Mouse (Mus musculus): Measurements from ENCODE around the gene Ranbp17.
A peak's percentile ranks its signal among the peaks of the same experiment; 100 is the strongest.
"Not testable (repeated sequence)": the region's sequence is repeated elsewhere in the genome, so short reads cannot be mapped to it uniquely, and the experiment has no call there.

Ranbp17 gene

GRCm38 (mm10) chr11:33513376-33513991, at the start of gene Ranbp17:
Gene Ranbp17 (minus strand): TSS chr11:33513746.
- DNase-seq = peak; percentile 7

DNA sequence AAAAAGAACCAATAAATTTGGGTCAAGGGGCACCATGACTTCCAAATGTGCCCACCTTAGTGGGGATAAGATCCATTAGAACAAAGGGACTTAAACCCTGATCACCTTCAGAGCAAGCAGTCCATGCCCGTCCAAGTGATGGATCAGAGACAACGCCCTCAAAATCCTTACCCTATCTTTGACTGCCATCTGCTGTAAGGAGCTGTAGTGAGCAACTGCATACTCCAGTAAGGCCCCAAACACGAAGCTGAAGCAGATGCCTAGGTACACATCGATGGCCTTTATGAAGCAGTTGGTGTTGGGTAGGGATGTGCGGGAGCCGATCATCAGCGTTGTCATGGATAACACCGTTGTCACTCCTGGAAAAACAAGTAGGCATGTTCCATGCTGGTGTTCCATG, 40.6 kb upstream of the Ranbp17 start:
- DNase-seq = peak; percentile 18

DNA sequence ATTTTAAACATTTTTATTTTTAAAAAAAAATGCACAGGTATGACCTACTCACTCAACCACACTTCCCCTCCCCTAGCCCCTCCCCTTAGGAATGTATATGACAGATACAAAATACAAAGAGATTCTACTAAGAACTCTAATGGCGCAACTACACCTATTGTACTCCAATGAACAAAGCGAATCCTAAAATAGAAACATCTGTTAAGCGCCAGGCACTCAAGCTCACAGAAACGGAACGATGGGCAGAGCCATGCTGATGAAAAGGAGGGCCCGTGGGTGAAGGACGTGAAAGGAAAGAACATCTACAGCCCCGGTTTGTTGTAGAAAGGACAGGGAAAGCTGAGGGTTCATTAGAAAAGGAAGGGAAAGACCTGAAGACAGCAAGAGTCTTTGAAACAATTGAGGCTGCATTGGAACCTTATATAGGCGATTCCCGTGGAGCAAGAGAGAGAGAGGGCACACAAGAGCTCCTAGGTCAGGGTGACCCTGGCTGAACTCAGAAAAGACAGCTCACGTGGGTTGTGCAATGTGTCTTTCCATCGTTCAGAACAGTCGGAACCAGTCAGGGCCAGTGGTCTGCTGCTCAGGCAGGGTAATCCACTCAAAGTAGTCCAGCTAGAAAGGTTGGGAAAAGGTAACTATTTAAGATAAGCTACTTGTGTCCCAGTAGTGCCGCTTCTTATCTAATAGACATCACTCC, 37.5 kb upstream of the Ranbp17 start:
- DNase-seq = no peak

- no peak for DNase-seq
These were observed 33.8 kb upstream of the Ranbp17 start for GRCm38 (mm10) chr11:33547386-33547785.

GRCm38 (mm10) chr11:33544945-33545344, 31.4 kb upstream of the Ranbp17 start:
- no peak for DNase-seq

- DNase-seq = no peak
These were observed 30.6 kb upstream of the Ranbp17 start for GRCm38 (mm10) chr11:33544121-33544520.

DNA sequence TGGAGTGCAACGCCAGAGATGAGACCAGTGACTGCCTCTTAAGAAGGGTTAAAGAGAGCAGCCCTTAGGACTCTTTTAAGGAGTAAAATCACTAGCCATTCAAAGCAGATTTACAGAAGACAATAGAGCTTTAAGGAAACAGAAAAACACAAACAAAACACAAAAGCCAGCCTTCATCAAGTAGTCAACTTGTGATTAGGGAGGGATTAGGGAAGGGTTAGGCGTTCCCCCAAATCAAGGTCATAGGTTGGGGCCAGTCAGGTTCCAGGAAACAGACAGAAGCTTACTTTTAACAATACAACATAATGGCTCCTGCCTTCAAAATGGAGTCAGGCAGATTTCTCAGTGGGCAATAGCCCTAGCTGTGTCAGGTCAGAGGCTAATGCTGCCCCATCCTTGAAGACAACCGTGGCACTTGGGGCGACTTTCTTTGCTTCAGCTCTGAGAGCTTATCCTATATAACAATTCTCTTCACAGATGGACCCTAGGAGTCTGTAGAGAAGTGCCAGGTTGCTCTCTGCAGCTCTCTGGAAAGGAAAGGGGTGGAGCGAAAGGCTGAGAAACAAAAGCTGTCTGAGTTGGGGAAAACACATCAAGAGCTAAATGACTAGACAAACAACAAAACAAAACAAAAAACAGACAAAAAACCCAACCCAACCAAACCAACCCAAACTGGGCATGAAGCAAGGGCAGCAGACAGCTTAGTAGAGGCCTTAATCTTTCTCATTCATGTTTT, 24.0 kb upstream of the Ranbp17 start:
- DNase-seq = no peak

- DNase-seq = no peak
These were observed 23.1 kb upstream of the Ranbp17 start for GRCm38 (mm10) chr11:33536636-33537035.

DNA sequence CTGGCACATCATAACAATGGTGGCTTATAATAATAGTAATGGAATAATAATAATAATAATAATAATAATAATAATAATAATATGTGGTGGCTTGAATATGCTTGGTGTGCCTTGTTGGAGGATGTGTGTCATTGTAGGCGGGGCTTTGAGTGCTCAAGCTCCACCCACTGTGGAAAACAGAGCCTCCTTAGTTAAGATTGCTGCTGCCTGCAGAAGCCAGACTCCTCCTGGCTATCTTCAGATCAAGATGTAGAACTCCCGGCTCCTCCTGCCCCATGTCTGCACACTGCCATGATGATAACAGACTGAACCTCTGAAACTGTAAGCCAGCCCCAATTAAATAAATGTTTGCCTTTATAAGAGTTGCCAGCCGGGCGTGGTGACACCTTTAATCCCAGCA, 21.0 kb upstream of the Ranbp17 start:
- no peak for DNase-seq

GRCm38 (mm10) chr11:33533577-33533976, 20.0 kb upstream of the Ranbp17 start:
- DNase-seq = no peak

DNA sequence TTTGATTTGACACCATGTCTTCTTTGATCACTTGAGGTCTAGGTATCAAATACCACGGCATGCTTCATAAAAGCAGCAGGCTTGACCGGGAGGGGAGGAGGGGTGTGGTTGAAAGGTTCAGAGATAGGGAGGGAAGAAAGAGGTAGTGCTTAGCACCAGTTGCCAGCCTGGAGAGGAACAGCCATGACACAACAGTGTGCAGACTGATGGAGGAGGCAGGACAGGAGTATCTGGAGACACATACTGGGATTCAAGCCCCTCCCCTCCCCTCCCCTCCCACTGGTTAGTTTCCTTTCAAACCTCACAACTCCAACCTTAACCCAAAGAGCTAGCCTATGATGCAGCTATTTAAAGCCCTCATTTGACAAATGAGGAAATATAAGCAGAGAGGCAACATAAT, 16.0 kb upstream of the Ranbp17 start:
- no peak for DNase-seq

DNA sequence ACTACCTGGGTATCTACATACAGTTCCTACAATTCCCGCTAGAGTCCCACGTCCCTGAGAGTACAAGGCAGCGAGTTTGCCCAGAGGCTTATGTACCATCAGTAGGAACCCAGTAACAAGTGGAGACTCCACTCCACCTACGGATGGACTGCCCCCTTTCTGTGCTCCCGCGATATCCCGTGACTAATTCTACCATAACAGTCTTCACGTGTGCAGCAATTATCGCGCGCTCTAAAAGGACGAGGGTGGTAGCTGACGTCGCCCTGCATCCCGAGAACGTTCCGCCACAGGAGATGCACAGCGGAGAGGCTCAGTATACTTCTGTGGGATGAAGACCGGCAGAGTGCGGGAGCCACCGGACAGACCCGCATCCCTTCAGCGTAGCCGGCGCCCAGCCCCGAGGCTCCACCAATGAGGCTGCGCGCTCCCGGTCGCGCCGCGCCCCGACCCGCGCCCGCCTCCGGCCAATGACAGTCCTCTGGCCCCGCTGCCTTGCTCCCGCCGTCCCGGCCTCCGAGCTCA, 631 bp downstream of the Ranbp17 start:
- peak; percentile 12 for DNase-seq

- no peak for DNase-seq
These were observed 4.1 kb downstream of the Ranbp17 start for GRCm38 (mm10) chr11:33509401-33509800.

- peak; percentile 65 for DNase-seq
These were observed 27.8 kb downstream of the Ranbp17 start for GRCm38 (mm10) chr11:33485746-33486145.

DNA sequence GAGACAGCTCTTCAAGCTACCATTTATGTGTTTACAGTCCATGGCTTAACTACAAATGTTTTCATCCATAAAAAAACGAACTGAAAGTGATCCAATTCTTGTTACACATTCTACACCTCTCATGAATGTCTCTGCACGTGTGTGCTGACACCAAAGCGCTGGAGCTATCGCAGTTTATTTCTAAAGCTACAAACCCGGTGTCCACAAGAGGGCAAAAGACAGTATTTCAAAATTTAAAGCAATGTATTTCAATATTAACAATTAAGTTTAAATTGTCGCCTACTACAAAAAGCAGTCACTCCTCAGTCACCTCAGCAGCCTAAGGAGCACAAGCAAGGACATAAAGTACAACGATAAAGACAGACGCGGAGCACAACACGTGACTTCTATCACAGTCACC, 33.1 kb downstream of the Ranbp17 start:
- no peak for DNase-seq

DNA sequence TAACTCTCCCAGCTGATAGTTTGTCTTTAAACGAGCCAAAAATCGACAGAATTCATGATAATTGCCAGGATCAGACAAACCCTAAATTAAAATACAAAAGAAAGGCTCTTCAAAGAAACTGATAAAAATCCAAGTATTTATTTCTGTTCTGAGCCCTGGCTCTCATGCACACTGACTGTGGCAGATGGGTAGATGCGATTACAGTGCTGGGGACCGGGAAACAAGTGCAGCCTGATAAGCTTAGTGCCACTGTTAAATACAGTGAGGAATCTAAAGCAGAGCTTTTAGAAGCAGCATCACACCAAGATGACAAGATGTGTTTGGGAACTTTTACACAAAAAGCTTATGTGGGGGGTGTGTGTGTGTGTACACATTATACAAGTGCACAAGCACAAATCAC, 34.3 kb downstream of the Ranbp17 start:
- DNase-seq = no peak

GRCm38 (mm10) chr11:33476634-33477033, 36.9 kb downstream of the Ranbp17 start:
- no peak for DNase-seq

DNA sequence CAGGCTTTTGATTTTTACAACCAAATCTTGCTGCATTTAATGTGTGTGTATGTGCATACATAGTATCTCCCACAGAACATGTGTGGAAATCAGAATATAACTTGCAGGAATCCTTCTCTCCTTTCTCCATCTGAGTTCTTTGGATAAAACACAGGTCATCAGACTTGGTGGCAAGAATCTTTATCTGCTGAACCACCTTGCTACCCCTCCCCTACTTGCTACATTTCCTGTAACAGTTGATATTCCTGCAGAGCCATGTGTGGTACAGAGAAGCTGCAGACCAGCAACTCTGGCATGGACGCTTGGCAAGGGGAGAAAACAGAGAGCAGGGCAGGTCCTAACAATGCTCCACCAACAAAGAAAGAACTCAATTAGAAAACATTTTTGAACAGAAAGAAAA, 52.4 kb downstream of the Ranbp17 start:
- no peak for DNase-seq

GRCm38 (mm10) chr11:33454069-33454468, 59.5 kb downstream of the Ranbp17 start:
- no peak for DNase-seq

DNA sequence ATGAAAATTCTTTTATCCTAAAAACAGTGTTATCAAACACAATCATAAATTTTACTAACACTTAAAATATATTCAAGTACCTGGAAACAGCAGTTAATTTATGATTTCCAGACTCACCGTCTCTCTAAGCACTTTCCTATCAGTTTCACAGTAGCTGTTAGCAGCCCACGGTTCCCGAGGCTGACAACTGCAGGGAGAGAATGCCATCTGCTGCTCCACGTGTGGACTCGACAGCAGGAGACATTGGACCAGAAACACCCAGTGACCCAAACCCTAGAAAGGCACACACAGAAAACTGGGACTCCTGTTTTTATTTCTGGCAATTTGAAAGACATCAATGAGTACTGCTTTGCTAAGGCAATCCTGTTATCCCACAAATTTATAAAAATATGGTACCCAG, 79.7 kb downstream of the Ranbp17 start:
- no peak for DNase-seq

DNA sequence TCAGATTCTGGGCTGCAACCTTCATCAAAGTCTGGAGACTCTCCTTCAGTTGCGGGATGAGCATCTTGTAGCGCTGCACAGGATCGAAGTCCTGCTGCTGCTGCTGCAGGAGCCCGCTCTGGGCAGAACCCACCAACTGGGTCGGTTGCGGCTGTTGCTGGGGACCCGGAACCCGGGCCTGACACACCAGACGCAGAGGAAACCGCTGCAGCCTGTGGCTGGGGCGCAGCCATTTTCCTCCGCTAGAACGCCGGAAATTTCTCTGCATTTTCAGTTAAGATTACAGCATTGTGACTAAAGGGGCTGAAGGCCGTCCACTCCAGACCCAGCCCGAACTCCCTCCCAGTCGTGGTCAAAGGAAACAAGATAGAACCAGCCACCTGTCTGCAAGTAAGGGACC, 85.3 kb downstream of the Ranbp17 start:
- DNase-seq = not testable (repeated sequence)

DNA sequence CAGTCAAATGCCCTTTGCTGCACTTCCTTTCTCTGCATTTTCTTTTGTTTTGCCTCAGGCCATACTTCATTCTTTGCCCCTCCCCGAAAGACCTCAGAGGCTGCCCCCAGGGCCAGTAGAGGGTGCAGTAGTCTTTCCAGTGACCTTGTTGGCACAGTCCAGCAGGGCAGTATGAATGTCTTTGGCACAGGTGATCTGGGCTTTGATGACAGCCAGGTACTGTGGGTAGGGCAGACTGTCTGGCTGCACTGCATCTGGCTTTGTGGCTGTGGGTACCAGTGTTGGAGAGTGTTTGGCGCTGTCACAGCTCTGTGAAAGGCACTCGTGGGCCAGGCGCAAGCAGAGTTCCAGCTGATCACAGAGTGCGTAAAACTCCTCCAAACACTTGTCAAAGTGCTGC, 85.8 kb downstream of the Ranbp17 start:
- not testable (repeated sequence) for DNase-seq

GRCm38 (mm10) chr11:33422226-33422625, 91.3 kb downstream of the Ranbp17 start:
- no peak for DNase-seq

GRCm38 (mm10) chr11:33404651-33405050, 108.9 kb downstream of the Ranbp17 start:
- DNase-seq = no peak
